Mouse (Mus musculus): Measurements from ENCODE around the gene Kl. TPM values are rescaled to one million over a fixed set of nuclear protein-coding genes. Genes with fewer than 3 reads are reported as not detected.

Gene Kl
- polyA plus RNA-seq, 1 experiment from 2014 or later = 0.16 TPM

- Histone ChIP-seq H3K36me3 (ENCODE audit: insufficient read depth) (no peaks in the 10 kb centered on the region), H3K9me3 (ENCODE audit: low read depth, low read length) (no peaks in the 10 kb centered on the region; the same call in 1 of the 2 replicates), H3K27ac (ENCODE audit: low read depth) (peak overlapping the region; percentile 36; the same call in 1 of the 2 replicates), H3K4me1 (ENCODE audit: insufficient read depth) (peaks cover 9% of the 10 kb centered on the region; the same call in 1 of the 2 replicates), H3K4me2 (no peak overlapping the region), H3K27me3 (ENCODE audit: insufficient read depth, low read length) (no peaks in the 10 kb centered on the region), H3K4me3 (ENCODE audit: low read depth, low read length) (no peak overlapping the region), H3K9ac (no peak overlapping the region)
- no peak for TF ChIP-seq CTCF (IDR thresholded peaks at IDR 0.05; ENCODE audit: low read depth)
- DNase-seq = no peak
- no peak; the same call in 1 of the 2 replicates for ATAC-seq (ENCODE audit: insufficient read depth)
- 54% methylated on average over 13 of the region's 13 CpGs for WGBS
Measured at GRCm38 (mm10) chr5:151020031-151020820, 67.8 kb downstream of the Kl start.

GRCm38 (mm10) chr5:151020831-151021230 lies 68.4 kb downstream of the Kl start:
- H3K4me1 ChIP-seq (ENCODE audit: insufficient read depth) = peaks cover 9% of the 10 kb centered on the region; the same call in 1 of the 2 replicates

GRCm38 (mm10) chr5:151022026-151022425 lies 69.6 kb downstream of the Kl start:
- peaks cover 9% of the 10 kb centered on the region; the same call in 1 of the 2 replicates for H3K4me1 ChIP-seq (ENCODE audit: insufficient read depth)
- no peak for ATAC-seq (ENCODE audit: insufficient read depth)
- H3K4me3 ChIP-seq (ENCODE audit: low read depth, low read length) = no peak overlapping the region
- 76% methylated on average over 7 of the region's 7 CpGs for WGBS
- H3K27me3 ChIP-seq (ENCODE audit: insufficient read depth, low read length) = no peaks in the 10 kb centered on the region
- no peak overlapping the region for H3K9ac ChIP-seq
- no peak for DNase-seq
- no peaks in the 10 kb centered on the region for H3K9me3 ChIP-seq (ENCODE audit: low read depth, low read length)
- H3K4me2 ChIP-seq = no peak overlapping the region
- H3K27ac ChIP-seq (ENCODE audit: low read depth) = no peak overlapping the region
- TF ChIP-seq CTCF (IDR thresholded peaks at IDR 0.05; ENCODE audit: low read depth) = no peak
- no peaks in the 10 kb centered on the region for H3K36me3 ChIP-seq (ENCODE audit: insufficient read depth)

More at GRCm38 (mm10) chr5:151020831-151021230, 68.4 kb downstream of the Kl start:
- no peaks in the 10 kb centered on the region; the same call in 1 of the 2 replicates for H3K9me3 ChIP-seq (ENCODE audit: low read depth, low read length)
- H3K36me3 ChIP-seq (ENCODE audit: insufficient read depth) = no peaks in the 10 kb centered on the region
- TF ChIP-seq CTCF (IDR thresholded peaks at IDR 0.05; ENCODE audit: low read depth) = no peak
- H3K27me3 ChIP-seq (ENCODE audit: insufficient read depth, low read length) = no peaks in the 10 kb centered on the region
- 0 out of 2 replicates have a peak overlapping the region, but pooled peaks have one; percentile 36 for H3K27ac ChIP-seq (ENCODE audit: low read depth)
- peak; percentile 9; the same call in 1 of the 2 replicates for ATAC-seq (ENCODE audit: insufficient read depth)
- peak; percentile 41 for DNase-seq
- no peak overlapping the region for H3K9ac ChIP-seq
- 68% methylated on average over 14 of the region's 14 CpGs for WGBS
- H3K4me2 ChIP-seq = no peak overlapping the region
- H3K4me3 ChIP-seq (ENCODE audit: low read depth, low read length) = no peak overlapping the region

- Histone ChIP-seq H3K36me3 (ENCODE audit: insufficient read depth) (no peaks in the 10 kb centered on the region), H3K4me3 (ENCODE audit: low read depth, low read length) (no peak overlapping the region), H3K27ac (ENCODE audit: low read depth) (0 out of 2 replicates have a peak overlapping the region, but pooled peaks have one; percentile 43), H3K4me2 (peak overlapping the region; percentile 37; the same call in 1 of the 2 replicates), H3K27me3 (ENCODE audit: insufficient read depth, low read length) (no peaks in the 10 kb centered on the region), H3K9me3 (ENCODE audit: low read depth, low read length) (no peaks in the 10 kb centered on the region), H3K9ac (no peak overlapping the region), H3K4me1 (ENCODE audit: insufficient read depth) (peaks cover 9% of the 10 kb centered on the region; the same call in 1 of the 2 replicates)
- WGBS = 18% methylated on average over 1 of the region's 1 CpGs
- TF ChIP-seq CTCF (IDR thresholded peaks at IDR 0.05; ENCODE audit: low read depth) = no peak
- no peak for DNase-seq
- no peak for ATAC-seq (ENCODE audit: insufficient read depth)
Measured at GRCm38 (mm10) chr5:151022939-151023338, 70.5 kb downstream of the Kl start.

GRCm38 (mm10) chr5:151023461-151023860 lies 71.1 kb downstream of the Kl start:
- Histone ChIP-seq H3K27ac (ENCODE audit: low read depth) (peak overlapping the region; percentile 43; the same call in 1 of the 2 replicates), H3K36me3 (ENCODE audit: insufficient read depth) (no peaks in the 10 kb centered on the region), H3K4me3 (ENCODE audit: low read depth, low read length) (no peak overlapping the region), H3K4me1 (ENCODE audit: insufficient read depth) (peaks cover 9% of the 10 kb centered on the region; the same call in 1 of the 2 replicates), H3K27me3 (ENCODE audit: insufficient read depth, low read length) (no peaks in the 10 kb centered on the region), H3K4me2 (peak overlapping the region; percentile 37), H3K9me3 (ENCODE audit: low read depth, low read length) (no peaks in the 10 kb centered on the region), H3K9ac (peak overlapping the region; percentile 9; the same call in 1 of the 2 replicates)
- WGBS = 9% methylated on average over 8 of the region's 8 CpGs
- no peak for TF ChIP-seq CTCF (IDR thresholded peaks at IDR 0.05; ENCODE audit: low read depth)
- peak; percentile 69 for DNase-seq
- peak; percentile 40 for ATAC-seq (ENCODE audit: insufficient read depth)

GRCm38 (mm10) chr5:151024483-151024882 lies 72.1 kb downstream of the Kl start:
- ATAC-seq (ENCODE audit: insufficient read depth) (no peak), DNase-seq (no peak)
- no peak overlapping the region for H3K9ac ChIP-seq
- H3K27me3 ChIP-seq (ENCODE audit: insufficient read depth, low read length) = no peaks in the 10 kb centered on the region
- no peak overlapping the region for H3K4me2 ChIP-seq
- H3K4me3 ChIP-seq (ENCODE audit: low read depth, low read length) = no peak overlapping the region
- H3K27ac ChIP-seq (ENCODE audit: low read depth) = no peak overlapping the region
- TF ChIP-seq CTCF (IDR thresholded peaks at IDR 0.05; ENCODE audit: low read depth) = no peak
- peaks cover 9% of the 10 kb centered on the region; the same call in 1 of the 2 replicates for H3K4me1 ChIP-seq (ENCODE audit: insufficient read depth)
- H3K9me3 ChIP-seq (ENCODE audit: low read depth, low read length) = no peaks in the 10 kb centered on the region
- H3K36me3 ChIP-seq (ENCODE audit: insufficient read depth) = no peaks in the 10 kb centered on the region
- WGBS = 72% methylated on average over 2 of the region's 2 CpGs

GRCm38 (mm10) chr5:151026069-151026468 lies 73.7 kb downstream of the Kl start:
- 75% methylated on average over 4 of the region's 4 CpGs for WGBS
- H3K4me1 ChIP-seq (ENCODE audit: insufficient read depth) = peaks cover 6% of the 10 kb centered on the region; the same call in 1 of the 2 replicates
- no peak overlapping the region for H3K4me3 ChIP-seq (ENCODE audit: low read depth, low read length)
- no peak for TF ChIP-seq CTCF (IDR thresholded peaks at IDR 0.05; ENCODE audit: low read depth)
- no peak overlapping the region for H3K9ac ChIP-seq
- H3K27ac ChIP-seq (ENCODE audit: low read depth) = no peak overlapping the region
- no peak for ATAC-seq (ENCODE audit: insufficient read depth)
- H3K36me3 ChIP-seq (ENCODE audit: insufficient read depth) = no peaks in the 10 kb centered on the region
- no peak overlapping the region for H3K4me2 ChIP-seq
- DNase-seq = no peak
- no peaks in the 10 kb centered on the region for H3K9me3 ChIP-seq (ENCODE audit: low read depth, low read length)
- no peaks in the 10 kb centered on the region for H3K27me3 ChIP-seq (ENCODE audit: insufficient read depth, low read length)
